Mouse (Mus musculus) monocyte, adult 2 months (primary cell): ENCODE measurements at regions not wholly inside any gene's neighbourhood (a gene's known extent, or its start where the extent isn't known, plus 50 kb on each side); places are given as distances from the start of the nearest gene placed in this dataset.

Experiments used
- DNase-seq, 2 experiments: peaks; one replicate each; pipeline ENCODE4 v3.0.0; 2022; ENCODE audit warnings: low spot score in 2 of 2, low read depth in 1 of 2

DNA sequence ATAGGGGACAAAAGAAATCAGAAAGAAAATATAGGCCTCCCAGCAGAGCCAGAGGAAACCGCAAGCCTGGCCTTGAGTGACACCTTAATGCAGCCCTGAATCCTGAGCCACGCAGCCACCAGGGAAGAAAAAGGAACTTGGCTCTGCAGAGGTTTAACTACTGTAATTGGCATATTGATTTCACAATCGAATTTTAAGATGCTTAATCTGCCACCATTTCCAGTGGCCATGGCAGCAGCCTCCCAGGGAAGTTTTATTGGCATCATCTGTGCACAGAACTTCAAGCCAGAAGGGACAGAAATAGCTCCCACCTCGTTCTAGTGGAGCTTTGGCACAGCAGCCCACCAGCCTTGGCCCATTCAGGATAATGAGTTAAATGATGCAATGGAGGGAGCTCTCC, 117.1 kb upstream of the Hs6st1 start:
- DNase-seq: peak in 1 of 2 experiments; percentile 16

DNA sequence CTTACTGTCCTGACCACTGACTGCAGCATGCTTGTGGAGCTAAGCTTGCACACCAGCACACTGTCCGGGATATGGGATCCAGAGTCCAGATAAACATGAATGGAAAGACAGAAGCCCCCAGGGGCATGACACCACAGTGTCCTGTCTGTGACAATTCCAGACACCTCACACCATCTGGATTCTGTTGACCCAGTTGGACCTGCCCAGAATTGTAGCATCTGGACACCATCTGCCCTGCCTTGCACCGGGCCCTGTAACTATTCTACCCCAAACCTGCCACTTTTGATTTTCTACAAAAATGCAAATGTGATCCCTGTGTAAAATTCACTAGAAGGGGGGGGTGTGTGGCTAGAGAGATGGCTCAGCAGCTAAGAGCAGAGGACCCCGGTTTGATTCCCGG, 114.5 kb upstream of the Hs6st1 start:
- DNase-seq: no peak

DNA sequence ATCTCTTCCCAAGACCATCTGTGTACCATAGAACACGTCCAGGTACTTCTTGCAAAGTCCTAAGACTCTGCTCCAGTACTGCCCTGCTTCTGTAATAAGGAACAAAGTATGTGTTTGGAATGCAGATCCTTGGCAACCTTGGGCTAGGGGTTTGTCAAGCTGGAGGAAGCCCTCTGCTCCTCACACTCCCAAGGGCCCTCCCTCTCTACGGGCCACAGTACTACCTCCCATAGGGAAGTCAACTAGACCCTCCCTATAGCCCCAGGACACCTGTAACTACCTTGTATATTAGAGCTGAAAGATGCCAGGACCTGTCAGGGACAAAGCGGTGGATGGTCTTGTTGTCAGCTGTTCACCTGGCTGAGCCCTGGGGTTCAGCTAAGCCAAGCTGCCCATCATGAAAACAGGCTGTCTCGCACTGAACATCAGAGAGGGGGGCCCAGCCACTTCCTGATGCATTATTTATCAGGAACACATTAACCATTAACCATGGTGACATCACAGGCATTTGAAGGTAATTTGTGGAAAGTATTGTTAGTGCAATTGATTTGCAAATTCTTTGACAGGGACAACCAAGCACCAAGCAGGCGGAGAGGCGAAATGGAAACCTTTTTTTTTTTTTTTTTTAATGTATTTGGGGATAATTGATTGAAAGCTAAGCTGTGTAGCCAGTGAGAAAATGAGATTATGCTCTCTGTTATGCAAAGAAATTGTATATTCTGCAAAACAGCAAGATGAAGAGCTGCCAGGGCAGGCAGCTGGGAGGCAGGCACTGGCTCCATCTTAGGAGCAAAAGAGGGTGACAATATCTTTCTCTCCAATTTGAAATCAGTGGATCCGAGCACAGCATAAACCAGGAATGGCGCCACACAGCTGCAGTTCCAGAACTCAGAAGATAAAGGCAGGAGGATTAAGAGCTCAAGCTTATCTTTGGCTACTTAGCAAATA, 110.5 kb upstream of the Hs6st1 start:
- DNase-seq: no peak

DNA sequence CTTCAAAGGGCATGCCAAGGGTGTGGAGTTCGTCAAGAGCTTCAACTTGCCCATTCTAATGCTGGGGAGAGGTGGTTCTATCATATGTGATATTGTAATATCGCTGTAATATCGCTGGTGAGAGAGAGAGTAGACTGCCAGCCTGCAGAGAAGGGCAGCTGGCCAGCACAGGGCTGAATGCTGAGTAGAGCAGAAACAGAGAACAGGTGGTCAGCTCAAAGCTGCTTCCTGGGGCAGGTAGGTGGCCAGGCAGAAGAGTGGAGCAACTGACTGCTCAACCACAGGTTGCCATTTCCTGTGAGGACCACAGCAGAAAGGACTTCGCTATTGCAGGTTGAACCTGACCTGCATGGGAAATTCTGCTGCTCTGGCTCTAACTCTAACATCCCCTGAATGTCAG, 108.5 kb upstream of the Hs6st1 start:
- no peak for DNase-seq

DNA sequence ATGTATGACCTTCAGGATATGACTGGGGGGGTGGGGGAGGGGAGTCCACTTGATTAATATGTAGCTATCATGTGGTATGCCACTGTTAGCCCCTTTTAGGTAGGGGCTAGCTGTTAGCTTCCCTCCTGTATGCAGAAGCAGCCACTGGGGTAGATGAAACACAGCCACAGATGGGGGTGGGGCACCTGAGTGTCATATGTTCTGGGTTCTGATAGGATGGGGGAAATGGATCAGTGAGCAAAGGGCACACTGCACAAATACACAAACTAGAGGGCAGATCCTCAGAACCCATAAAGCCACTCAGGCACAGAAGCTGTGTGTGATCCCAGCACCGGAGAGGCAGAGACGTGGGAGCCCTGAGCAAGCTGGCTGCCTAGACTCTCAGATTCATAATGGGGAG, 107.4 kb upstream of the Hs6st1 start:
- no peak for DNase-seq

DNA sequence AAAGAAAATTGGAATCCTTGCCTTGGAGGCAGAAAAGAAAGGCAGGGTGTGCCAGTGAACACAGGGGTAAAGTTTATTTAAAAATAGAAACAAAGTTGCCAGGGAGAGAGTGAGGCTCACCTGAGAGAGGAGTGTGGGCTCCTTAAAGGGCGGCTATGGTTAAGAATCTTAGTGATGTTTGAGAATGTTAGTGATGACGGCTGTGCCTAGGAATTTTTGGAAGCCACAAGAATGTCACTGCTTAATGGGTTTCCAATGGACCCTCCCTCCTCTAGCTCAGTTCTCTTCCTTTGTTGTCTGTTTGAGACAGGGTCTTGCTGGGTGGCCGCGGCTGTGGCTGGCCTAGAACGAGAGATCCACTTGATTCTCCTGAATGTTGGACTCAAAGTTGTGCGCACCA, 106.3 kb upstream of the Hs6st1 start:
- no peak for DNase-seq

DNA sequence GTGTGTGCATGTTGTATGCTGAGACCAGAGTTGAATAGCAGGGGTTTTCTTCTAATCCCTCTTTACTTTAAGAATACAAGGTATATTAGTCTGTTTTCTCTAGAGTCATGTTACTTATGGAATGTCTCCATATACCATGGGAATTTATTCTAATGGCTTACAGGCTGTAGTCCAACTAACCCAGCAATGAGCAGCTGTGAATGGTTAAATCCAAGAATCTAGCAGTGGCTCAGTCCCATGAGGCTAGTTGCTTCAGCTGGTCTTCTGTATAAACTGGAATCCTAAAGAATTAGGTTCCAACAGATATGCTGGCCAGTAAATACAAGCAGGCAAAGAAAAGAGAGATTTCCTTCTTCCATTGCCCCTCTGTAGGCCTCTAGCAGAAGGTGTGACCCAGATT, 99.7 kb upstream of the Hs6st1 start:
- no peak for DNase-seq

DNA sequence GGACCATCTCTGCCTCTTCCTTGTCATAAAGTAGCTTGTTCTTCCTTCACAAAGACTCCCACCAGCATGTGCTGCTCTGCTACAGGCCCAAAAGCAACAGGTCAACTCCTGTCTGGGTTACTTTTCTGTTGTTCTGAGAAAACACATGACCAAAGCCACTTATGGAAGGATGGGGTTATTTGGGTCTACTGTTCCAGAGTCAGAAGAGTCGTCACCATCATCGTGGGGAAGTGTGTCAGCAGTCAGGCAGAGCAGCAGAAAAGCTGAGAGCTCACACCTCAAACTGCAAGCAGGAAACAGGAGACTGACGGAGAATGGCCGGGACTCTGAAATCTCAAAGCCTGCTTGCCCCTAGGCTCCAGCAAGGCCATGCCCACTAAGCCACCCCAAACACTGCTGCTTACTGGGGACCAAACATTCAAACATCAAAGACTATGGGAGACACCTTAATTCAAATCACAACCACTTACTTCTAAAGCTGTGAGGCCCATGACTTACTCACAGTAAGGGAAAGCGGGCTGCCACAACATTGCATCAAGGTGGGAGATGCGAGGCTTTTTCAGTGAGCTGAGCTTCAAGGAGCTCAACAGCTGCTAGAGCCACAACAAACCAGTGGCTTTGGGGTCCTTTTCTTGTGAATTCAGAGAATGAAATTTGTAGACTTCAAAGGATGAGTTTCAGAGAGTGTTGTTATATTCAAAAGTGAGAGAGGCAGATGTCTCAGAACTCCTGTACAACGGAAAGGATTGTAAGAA, 96.6 kb upstream of the Hs6st1 start:
- no peak for DNase-seq

DNA sequence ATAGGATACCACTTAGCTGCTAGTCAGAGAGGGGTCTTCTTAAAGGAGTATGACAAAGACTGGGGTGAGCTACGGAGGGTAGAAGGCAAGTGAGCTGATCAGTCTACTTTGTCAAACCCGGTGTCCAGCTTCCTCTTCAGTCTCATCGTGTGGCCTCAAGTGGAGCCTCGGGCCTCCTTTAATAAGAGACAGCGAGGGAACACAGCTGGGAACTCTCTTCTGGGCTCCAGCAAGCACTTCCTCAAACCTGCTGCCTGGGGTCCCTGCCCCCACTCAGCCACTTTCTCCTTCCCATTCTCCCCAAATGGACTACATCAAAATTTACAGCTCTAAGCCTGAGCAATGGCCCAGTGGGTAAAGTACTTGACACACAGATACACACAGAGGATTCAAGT, 96.0 kb upstream of the Hs6st1 start:
- no peak for DNase-seq

DNA sequence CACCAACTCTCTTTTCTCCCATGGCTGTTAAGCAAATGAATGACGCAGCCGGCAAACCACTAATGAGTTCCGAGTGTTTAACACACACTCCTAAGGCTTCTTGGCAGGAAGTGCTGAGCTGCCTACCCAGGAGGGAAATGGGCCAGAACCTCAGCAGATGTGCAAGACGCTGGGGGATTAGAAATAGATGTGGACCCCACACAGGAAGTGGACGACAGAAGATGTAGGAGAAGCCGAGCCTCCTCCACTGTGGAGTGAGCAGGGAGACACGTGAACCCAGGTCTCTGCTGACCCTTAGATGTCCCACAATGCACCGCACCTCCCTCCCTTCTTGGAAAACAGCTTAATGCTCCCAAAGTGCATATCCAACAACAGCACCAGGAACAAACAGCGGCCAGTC, 94.8 kb upstream of the Hs6st1 start:
- no peak for DNase-seq

DNA sequence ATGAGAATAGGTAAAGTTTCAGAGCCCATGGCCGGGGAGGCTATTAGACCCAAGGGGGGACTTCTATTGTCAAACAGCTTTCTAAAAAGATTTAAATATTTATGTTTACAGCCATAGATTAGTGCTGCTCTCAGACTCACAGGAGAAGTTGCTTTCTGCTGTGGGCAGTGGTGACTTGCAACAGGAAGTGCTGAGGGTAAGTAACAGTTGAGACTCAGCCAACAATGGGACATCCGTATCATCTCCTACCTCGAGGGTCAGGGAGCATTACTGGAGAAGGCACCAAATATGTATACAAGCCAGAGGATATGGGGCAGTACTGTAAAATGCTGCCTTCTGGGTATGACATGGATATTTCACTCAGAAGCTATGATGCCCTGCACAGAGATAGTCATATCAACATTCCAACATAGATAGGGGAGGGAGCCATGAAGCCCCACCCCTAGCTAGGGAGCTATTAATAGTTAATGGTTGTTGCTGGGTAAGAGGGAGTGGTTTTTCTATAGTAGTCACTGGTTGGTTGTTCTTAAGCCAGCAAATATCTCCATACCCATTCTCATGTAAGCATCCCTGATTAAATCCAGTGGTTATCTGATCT, 92.5 kb upstream of the Hs6st1 start:
- DNase-seq: no peak

DNA sequence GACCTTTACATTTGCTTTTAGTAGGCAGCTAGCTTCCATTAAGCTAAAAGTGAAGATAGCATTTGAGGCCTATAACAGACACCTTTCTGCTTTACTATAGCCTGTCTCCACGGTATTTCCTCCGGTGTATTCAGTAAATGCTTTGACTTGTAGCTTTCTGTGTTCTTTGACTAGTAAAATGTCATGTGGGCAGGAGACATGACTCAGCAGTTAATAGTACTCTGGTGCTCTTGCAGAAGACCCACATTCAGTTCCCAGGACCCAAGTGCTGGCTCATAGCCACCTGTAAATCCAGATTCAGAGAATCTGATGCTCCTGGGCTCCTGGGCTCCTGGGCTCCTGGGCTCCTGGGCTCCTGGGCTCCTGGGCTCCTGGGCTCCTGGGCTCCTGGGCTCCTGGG, 91.7 kb upstream of the Hs6st1 start:
- DNase-seq: no peak

DNA sequence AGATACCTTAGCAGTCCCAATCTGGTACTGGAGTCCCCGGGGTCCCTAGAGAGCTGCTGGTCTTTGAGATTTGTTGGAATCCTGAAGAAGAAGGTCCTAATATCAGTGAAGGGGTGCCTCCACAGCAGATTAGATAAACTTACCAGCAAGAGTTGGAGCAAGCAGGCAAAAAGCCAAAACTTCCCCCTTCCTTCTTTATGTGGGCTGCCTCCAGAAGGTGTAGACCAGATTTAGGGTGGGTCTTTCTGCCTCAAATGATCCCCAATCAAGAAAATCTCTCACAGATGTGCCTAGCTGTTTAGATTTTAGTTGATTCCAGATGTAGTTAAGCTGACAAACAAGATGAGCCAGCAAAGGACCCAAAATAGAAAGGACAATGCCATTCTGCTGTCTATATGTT, 90.1 kb upstream of the Hs6st1 start:
- no peak for DNase-seq

DNA sequence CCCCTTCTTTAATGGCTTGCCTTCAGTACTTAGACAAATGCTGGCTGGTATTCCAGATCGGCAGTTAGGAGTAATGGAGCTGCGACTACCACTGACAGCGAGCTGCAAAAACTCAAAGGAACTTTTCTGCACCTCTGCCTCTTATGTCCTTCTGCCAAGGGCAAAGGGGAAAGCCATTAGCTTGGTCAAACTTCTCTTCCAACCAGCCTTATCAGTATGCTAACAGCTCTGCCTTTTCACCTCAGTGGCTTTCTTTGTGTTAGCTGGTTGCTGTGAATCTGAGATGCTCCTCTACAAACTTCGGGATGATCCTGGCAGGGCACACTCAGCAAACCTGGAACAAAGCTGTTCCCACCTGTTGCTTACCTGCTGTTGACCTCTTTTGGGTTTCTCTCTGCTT, 89.4 kb upstream of the Hs6st1 start:
- DNase-seq: no peak

DNA sequence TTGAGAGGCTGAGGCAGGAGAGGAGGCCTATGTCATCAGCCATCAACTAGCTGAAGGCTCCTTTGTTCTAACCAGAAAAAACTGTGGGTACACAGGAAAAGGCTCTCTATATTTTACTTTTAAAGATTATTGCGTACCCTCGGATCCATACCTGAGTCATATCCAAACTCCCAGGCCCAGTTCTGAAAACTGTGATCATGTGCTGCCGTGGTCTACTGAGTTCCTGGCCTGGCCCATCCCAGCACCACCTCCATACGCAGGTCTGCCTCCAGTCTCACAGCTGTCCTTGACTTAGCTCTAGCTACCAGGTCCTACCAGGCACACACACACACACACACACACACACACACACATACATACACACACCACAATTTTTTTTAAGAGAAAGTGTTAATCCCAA, 87.0 kb upstream of the Hs6st1 start:
- DNase-seq: no peak

DNA sequence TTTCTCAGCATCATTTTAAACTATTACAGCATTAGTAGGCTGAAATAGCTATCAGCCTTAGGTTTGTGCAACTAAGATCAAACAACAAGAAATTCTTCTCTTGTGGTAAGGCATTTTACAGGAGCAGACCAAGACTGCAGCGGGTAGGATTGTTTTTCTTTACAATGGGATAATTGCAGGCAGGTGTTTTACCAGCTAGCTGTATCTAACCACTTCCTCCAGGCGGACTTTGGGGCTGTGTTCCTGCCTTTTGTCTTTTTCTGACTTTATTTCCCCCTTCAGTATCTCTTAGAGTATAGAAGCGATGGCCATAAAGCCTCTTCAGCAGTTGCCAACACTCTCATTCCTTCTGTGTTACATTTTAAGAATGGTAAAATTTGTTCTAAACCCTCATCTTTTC, 84.8 kb upstream of the Hs6st1 start:
- no peak for DNase-seq

DNA sequence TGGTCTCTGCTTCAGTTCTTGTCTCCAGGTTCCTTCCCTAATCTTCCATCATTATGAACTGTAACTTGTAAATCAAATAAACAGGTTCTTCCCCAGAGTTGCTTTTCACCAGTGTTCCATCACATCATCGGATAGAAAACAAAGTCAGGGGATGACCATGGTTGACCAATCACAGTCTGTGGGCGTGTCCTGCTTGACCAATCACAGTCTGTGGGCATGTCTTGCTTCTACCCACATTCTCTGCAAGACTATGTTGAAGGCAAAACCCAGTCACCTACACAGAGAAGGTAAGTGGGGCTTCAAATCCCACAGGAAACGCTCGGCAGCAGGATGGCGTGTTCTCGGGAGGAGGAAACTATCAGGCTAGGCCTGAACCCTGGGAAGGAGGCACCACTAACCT, 82.9 kb upstream of the Hs6st1 start:
- no peak for DNase-seq

DNA sequence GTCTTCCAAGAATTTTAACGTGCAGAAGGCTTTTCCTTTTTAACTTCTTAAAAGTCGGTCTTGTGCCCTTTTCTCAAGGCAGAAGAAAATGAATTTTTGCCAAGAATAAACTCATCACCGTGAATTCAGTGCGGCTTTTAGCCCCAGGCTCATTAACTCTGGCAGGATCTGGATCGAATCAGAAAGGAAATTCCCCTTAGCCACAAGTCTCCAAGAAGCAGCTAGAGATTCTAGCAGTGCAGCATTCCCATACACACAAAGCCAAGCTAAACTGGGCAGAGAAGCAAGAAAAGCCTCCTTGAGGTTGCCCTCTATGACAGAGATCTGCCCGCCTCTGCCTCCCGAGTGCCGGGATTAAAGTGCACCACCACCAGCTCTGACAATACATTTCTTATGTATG, 81.5 kb upstream of the Hs6st1 start:
- DNase-seq: no peak

DNA sequence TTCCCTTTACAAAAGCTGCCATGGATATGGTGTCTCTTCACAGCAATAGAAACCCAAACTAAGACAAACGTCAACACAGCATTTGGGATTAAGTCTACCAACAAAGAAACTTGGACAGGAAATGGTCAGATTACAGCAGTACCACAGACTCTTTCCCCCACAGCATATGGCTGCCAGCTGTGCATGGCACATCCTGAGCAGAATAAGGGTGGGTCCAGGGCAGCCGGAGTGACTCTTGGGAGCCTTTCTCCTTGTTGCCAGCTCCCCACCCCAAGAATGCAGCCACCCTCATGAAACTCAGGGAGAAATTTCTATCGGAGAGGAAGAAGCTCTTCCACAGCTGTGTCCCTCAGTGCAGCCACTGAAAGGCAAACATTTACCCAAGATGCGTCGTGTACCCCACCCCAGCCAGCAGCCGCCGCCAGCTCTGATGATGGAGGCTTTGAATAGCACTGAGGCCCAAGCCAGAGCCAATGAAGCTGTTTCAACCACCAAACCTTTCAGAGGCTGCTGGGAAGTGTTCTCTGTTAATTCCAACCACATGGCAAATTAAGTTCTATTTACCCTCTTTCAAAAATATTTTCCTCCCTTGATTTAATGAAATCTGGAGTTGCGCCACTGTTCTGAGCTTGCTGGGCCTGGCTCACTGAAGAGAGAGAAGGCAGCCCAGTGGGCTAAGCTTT, 75.8 kb upstream of the Hs6st1 start:
- no peak for DNase-seq

DNA sequence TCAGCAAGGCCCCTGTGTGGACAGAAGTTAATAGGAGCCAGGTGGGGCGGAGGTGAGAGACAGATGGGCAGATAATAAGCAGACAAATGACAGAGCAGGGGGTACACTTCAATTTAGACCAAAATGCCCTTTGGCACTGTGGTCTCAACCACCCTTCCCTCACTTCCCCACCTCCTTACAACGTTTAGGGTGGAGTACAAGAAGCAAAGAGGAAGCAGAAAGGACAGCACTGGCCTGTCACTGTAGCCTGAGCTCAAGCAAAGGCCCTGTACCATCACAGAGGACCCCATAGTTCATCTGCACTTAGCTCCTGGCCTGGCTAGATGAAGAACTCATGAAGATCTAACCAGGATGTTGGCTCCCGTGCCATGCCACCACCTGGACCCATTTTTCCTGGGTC, 75.3 kb upstream of the Hs6st1 start:
- DNase-seq: no peak

DNA sequence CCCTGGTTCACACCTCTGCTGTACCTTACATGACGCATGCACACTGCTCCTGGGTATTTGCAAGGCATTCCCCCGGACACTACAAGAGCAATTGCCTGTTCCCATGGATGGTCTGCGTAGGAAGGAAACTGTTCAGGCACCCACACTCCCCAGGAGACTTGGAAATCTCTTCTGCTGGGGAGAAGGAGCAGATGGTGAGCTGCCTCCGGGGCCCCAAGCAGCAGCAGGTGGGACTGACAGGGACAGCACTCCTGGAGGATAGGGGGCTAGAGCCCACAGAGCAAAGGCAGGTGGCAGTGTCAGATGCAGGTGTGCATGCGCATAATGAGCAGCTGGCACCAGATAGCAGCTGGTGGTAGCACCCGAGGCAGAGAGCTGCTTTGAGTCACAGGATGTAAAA, 72.5 kb upstream of the Hs6st1 start:
- DNase-seq: no peak

DNA sequence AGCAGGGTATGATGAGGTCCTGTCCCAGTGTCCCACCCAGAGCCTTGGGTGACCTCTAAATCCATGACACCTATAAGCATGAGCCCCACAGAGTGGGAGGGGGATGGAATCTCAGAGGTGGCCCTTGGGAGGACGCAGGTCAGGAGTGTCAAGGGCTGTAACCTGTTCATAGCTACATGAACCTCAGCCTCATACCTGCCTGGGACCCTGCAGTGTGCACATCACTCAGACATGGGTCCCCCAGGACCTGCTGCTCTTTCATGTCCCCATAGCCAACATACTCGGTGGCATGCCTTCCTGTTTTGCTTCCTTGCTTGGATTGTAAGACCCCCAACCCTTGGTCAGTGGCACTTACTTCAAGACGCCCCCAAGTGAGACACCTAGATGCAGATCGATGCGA, 66.9 kb upstream of the Hs6st1 start:
- DNase-seq: no peak
